Mouse (Mus musculus): Measurements from ENCODE around the gene Tcl1b1.

GRCm38 (mm10) chr12:105159390-105159789 is at the start of gene Tcl1b1:
- TF ChIP-seq CTCF (IDR thresholded peaks at IDR 0.05; ENCODE audit: extremely low read depth, insufficient read depth, low read length) (no peak), POLR2A (IDR thresholded peaks at IDR 0.05; ENCODE audit: extremely low read depth, insufficient read depth, low read length) (no peak)
